Mouse (Mus musculus) bone marrow, adult 2 months (tissue): ENCODE measurements at regions not wholly inside any gene's neighbourhood (a gene's known extent, or its start where the extent isn't known, plus 50 kb on each side); places are given as distances from the start of the nearest gene placed in this dataset.

Experiments used
- CTCF ChIP-seq: fragments of 200-500 bp; IDR thresholded peaks from 2 replicates; pipeline ENCODE4 v1.5.1; 2011; ENCODE audit warnings: low read length, control low read depth; ENCODE audit not compliant: control insufficient read depth, insufficient read depth
- POLR2A ChIP-seq: fragments of 200-500 bp; IDR thresholded peaks from 2 replicates; pipeline ENCODE4 v1.6.1; 2011; ENCODE audit warnings: low read depth, mild to moderate bottlenecking, control low read depth, low read length, borderline replicate concordance; ENCODE audit not compliant: control insufficient read depth

- TF ChIP-seq POLR2A, result no peak
- no peak for TF ChIP-seq CTCF
These were observed 422.5 kb downstream of the 9430069I07Rik start for GRCm38 (mm10) chr15:33935013-33935664.
